Mouse (Mus musculus): ENCODE measurements at regions not wholly inside any gene's neighbourhood (a gene's known extent, or its start where the extent isn't known, plus 50 kb on each side); places are given as distances from the start of the nearest gene placed in this dataset.

- no peak for ATAC-seq
- no peak overlapping the region for H3K27ac ChIP-seq (ENCODE audit: low read length)
- no peak overlapping the region for H3K4me3 ChIP-seq (ENCODE audit: low read depth, low read length)
- no peak overlapping the region for H3K4me2 ChIP-seq (ENCODE audit: low read length)
- no peaks in the 10 kb centered on the region for H3K9me3 ChIP-seq (replicated peaks; ENCODE audit: control insufficient read depth, low read length, poor library complexity, severe bottlenecking)
- no peak overlapping the region for H3K9ac ChIP-seq (ENCODE audit: low read depth, low read length)
- 78% methylated on average over 8 of the region's 8 CpGs for WGBS
- H3K36me3 ChIP-seq (ENCODE audit: control insufficient read depth, insufficient read depth, low read length), result no peaks in the 10 kb centered on the region
- no peaks in the 10 kb centered on the region for H3K27me3 ChIP-seq (ENCODE audit: control insufficient read depth, insufficient read depth, low read depth, low read length)
- H3K4me1 ChIP-seq (ENCODE audit: control insufficient read depth, insufficient read depth, low read length), result no peaks in the 10 kb centered on the region
Measured at GRCm38 (mm10) chr6:95264011-95264869, 57.7 kb upstream of the Gm10234 start.

GRCm38 (mm10) chr6:95269524-95269923 lies 52.4 kb upstream of the Gm10234 start:
- no peaks in the 10 kb centered on the region for H3K9me3 ChIP-seq (replicated peaks; ENCODE audit: control insufficient read depth, low read length, poor library complexity, severe bottlenecking)
- H3K9ac ChIP-seq (ENCODE audit: low read depth, low read length), result no peak overlapping the region
- no peak overlapping the region for H3K4me3 ChIP-seq (ENCODE audit: low read depth, low read length)
- H3K27ac ChIP-seq (ENCODE audit: low read length), result no peak overlapping the region
- 95% methylated on average over 8 of the region's 8 CpGs for WGBS
- H3K4me2 ChIP-seq (ENCODE audit: low read length), result no peak overlapping the region
- no peaks in the 10 kb centered on the region for H3K36me3 ChIP-seq (ENCODE audit: control insufficient read depth, insufficient read depth, low read length)
- H3K4me1 ChIP-seq (ENCODE audit: control insufficient read depth, insufficient read depth, low read length), result no peaks in the 10 kb centered on the region
- ATAC-seq, result no peak
- no peaks in the 10 kb centered on the region for H3K27me3 ChIP-seq (ENCODE audit: control insufficient read depth, insufficient read depth, low read depth, low read length)
